Mouse (Mus musculus) MEL (cell line): ENCODE results near the gene App.

Experiments
- MAX ChIP-seq: IDR thresholded peaks from 2 replicates; pipeline ENCODE4 v1.6.1; 2011; ENCODE audit warnings: low read length, improper control_type of control experiment
- MEF2A ChIP-seq: IDR thresholded peaks from 2 replicates; pipeline ENCODE4 v1.6.1; 2014; ENCODE audit warnings: low read depth, mild to moderate bottlenecking, inconsistent platforms, low read length, improper control_type of control experiment; ENCODE audit not compliant: poor library complexity, insufficient replicate concordance, severe bottlenecking; ENCODE audit errors: extremely low read depth
- NELFE ChIP-seq: IDR thresholded peaks from 2 replicates; pipeline ENCODE4 v1.6.1; 2011; ENCODE audit warnings: low read depth, low read length, improper control_type of control experiment
- POLR2A ChIP-seq, 2 experiments: IDR thresholded peaks; 2 replicates each; pipeline ENCODE4 v1.6.1; 2011 to 2012; ENCODE audit warnings: low read length in 2 of 2, mild to moderate bottlenecking in 2 of 2, control low read depth in 1 of 2, improper control_type of control experiment in 1 of 2, low read depth in 1 of 2, moderate library complexity in 1 of 2; ENCODE audit not compliant: control insufficient read depth in 1 of 2, insufficient read depth in 1 of 2, poor library complexity in 1 of 2
- TAL1 ChIP-seq: IDR thresholded peaks from 2 replicates; pipeline ENCODE4 v1.6.1; 2012; ENCODE audit warnings: mild to moderate bottlenecking, inconsistent platforms, low read length, moderate library complexity, mixed read lengths
- TCF12 ChIP-seq: IDR thresholded peaks from 2 replicates; pipeline ENCODE4 v1.6.1; 2014; ENCODE audit warnings: low read depth, mild to moderate bottlenecking, inconsistent platforms, low read length, improper control_type of control experiment, moderate library complexity
- ZNF384 ChIP-seq: IDR thresholded peaks from 2 replicates; pipeline ENCODE4 v1.6.1; 2012; ENCODE audit warnings: low read depth, mild to moderate bottlenecking, inconsistent platforms, low read length, improper control_type of control experiment

GRCm38 (mm10) chr16:85172571-85173372 is 794 bp downstream of the App start:
- no peak for TF ChIP-seq NELFE
- TF ChIP-seq MEF2A, result no peak
- TF ChIP-seq MAX, result no peak
- TF ChIP-seq TCF12, result no peak
- no peak for TF ChIP-seq TAL1
- no peak for TF ChIP-seq POLR2A (IDR thresholded peaks at IDR 0.05; ENCODE audit: control insufficient read depth in 1 of 2, insufficient read depth in 1 of 2, low read depth in 1 of 2, low read length in 2 of 2, poor library complexity in 1 of 2)
- no peak for TF ChIP-seq ZNF384
